24 mouse cellular contexts compared by ENCODE assay signal in genomic region chr12:3747583-3747982, GRCm38 (mm10). TPM values are rescaled to one million over a fixed set of nuclear protein-coding genes. Genes with fewer than 3 reads are reported as not detected.
DNase-seq lines count a peak whose midpoint lies in the region; ATAC-seq lines count a peak whose summit lies in the region.
"Had no signal": no experiment of that assay in that cellular context is flagged by ENCODE, and none has a peak within 500 bp of the region (broad histone marks: within the 10 kb centered on the region; RNA-seq: fewer than 3 reads in every experiment).

No protein-coding gene starts in this region.

- intact Hi-C loops in left cerebral cortex, postnatal 4 days (cut with DNase I): no loop called here

- H3K27me3 ChIP-seq in splenic B cell, adult 2 months (ENCODE audit: control insufficient read depth, insufficient read depth, low read length, poor library complexity, severe bottlenecking): no peaks in the 10 kb centered on the region
- H3K27me3 ChIP-seq: forebrain, embryonic 13.5 days; heart, embryonic 12.5 days; heart, embryonic 15.5 days; hindbrain, embryonic 13.5 days; intestine, embryonic 15.5 days had no signal

- DNase-seq in adrenal gland, postnatal 36 days: peak; percentile 39 to 42
- DNase-seq in adrenal gland, postnatal 10 days: no peak
- peak; percentile 16 for DNase-seq in NIH3T3 (ENCODE audit: low read depth)
- peak; percentile 16 for DNase-seq in splenic B cell, adult 2 months (ENCODE audit: low read depth, low spot score)
- DNase-seq in left cerebral cortex, postnatal 4 days: no peak
- DNase-seq: adrenal gland, adult 8-10 months; cerebellum, adult 11-12 months; cerebellum, adult 8-10 months; cerebellum, postnatal 10 days; cerebellum, postnatal 36 days; gastrocnemius, adult 2 months; gastrocnemius, postnatal 14 days; heart, adult 18-20 months; heart, postnatal 10 days; heart, postnatal 36 days; kidney, adult 11 months had no signal

- H3K36me3 ChIP-seq in splenic B cell, adult 2 months (ENCODE audit: control insufficient read depth, insufficient read depth, low read length, poor library complexity, severe bottlenecking): no peaks in the 10 kb centered on the region
- H3K36me3 ChIP-seq: heart, embryonic 15.5 days had no signal

- no peak for ATAC-seq in megakaryocyte-erythroid progenitor cell, adult 5-6 weeks (replicated peaks; ENCODE audit: low FRiP score, low TSS enrichment, poor library complexity, severe bottlenecking)
- ATAC-seq: forebrain, embryonic 13.5 days; forebrain, embryonic 16.5 days; hindbrain, embryonic 16.5 days; intestine, embryonic 15.5 days had no signal

RNA-seq across cellular contexts. Expression of gene Dnmt3a, which starts 58.2 kb away (rescaled TPM):
- total RNA-seq in adrenal gland, postnatal 36 days (2021): 10 to 100 TPM; 51.6 to 52.4 TPM
- 100 to 1,000 TPM in 1 of 2 experiments, 10 to 100 TPM in 1; 98.7 to 133 TPM for total RNA-seq in adrenal gland, postnatal 10 days (2021)
- total RNA-seq in left cerebral cortex, postnatal 4 days (2021): 100 to 1,000 TPM; 184 to 206 TPM
- 13.4 and 30.0 TPM in 2 replicates for total RNA-seq in megakaryocyte-erythroid progenitor cell, adult 5-6 weeks (2014; fragmentation: Nextera tagmentation)
- 10.7 and 16.8 TPM in 2 replicates for total RNA-seq in megakaryocyte-erythroid progenitor cell, adult 5-6 weeks (2017)

Comparison
In these comparisons a context has a peak if more than half of its experiments do, and no peak if none do; other contexts are left out.
1. DNase-seq: peak in adrenal gland, postnatal 36 days (2 of 2), NIH3T3 (single experiment) and splenic B cell, adult 2 months (single experiment); none in adrenal gland, postnatal 10 days (single experiment) and left cerebral cortex, postnatal 4 days (single experiment).